Mouse (Mus musculus) adrenal gland, postnatal 10 days (tissue): ENCODE results near the gene Krt10. TPM values are rescaled to one million over a fixed set of nuclear protein-coding genes. Genes with fewer than 3 reads are reported as not detected.

Experiments
- DNase-seq: peaks from one replicate; pipeline ENCODE4 v3.0.0; 2021; ENCODE audit warnings: mixed read lengths
- long read RNA-seq, 2 experiments: library from polyadenylated mRNA; stranded (forward); transcript quantifications; one replicate each; pipeline ENCODE4 v2.0.0; 2021
- total RNA-seq, 2 experiments: library from RNA; stranded (reverse); gene quantifications; 2 replicates each; pipeline ENCODE4 v1.2.3; 2021

The Krt10 gene
- total RNA-seq = 1 to 10 TPM; 7.0 to 8.2 TPM
- long read RNA-seq, experiment 1, partial matches to known transcripts = 19 of 21 reads
- long read RNA-seq, experiment 1, other reads (novel, unspliced or antisense) = 2 of 21 reads
- long read RNA-seq, experiment 2, partial matches to known transcripts = 11 of 15 reads
- long read RNA-seq, experiment 2, other reads (novel, unspliced or antisense) = 2 of 15 reads

GRCm38 (mm10) chr11:99389264-99389663 is at the start of gene Krt10:
Krt10 (minus strand) TSS chr11:99389364.
- DNase-seq = no peak

- no peak for DNase-seq
These were observed 48.8 kb upstream of the Krt10 start, which contains the start of gene Krt20 for GRCm38 (mm10) chr11:99437972-99438371. Krt20 (minus strand) TSS chr11:99438150.

GRCm38 (mm10) chr11:99436625-99437024 is 47.5 kb upstream of the Krt10 start:
- no peak for DNase-seq

- DNase-seq = peak; percentile 31
These were observed 41.5 kb upstream of the Krt10 start for GRCm38 (mm10) chr11:99430670-99431069.

- DNase-seq = no peak
These were observed 33.0 kb upstream of the Krt10 start, which contains the start of gene Krt12 for GRCm38 (mm10) chr11:99422159-99422558. Krt12 (minus strand) TSS chr11:99422259.

- DNase-seq = no peak
These were observed 31.4 kb upstream of the Krt10 start for GRCm38 (mm10) chr11:99420586-99420985.

GRCm38 (mm10) chr11:99417819-99418218 is 28.7 kb upstream of the Krt10 start:
- no peak for DNase-seq

GRCm38 (mm10) chr11:99416902-99417301 is 27.7 kb upstream of the Krt10 start:
- no peak for DNase-seq

- DNase-seq = no peak
These were observed 25.4 kb upstream of the Krt10 start for GRCm38 (mm10) chr11:99414463-99415147.

- DNase-seq = peak; percentile 57
These were observed 24.1 kb upstream of the Krt10 start for GRCm38 (mm10) chr11:99413247-99413646.

GRCm38 (mm10) chr11:99406186-99406585 is 17.0 kb upstream of the Krt10 start:
- no peak for DNase-seq

GRCm38 (mm10) chr11:99399956-99400549 is 10.9 kb upstream of the Krt10 start:
- no peak for DNase-seq

- no peak for DNase-seq
These were observed 9.7 kb upstream of the Krt10 start for GRCm38 (mm10) chr11:99398832-99399231.

- DNase-seq = no peak
These were observed 8.9 kb upstream of the Krt10 start for GRCm38 (mm10) chr11:99398084-99398483.

GRCm38 (mm10) chr11:99396661-99397060 is 7.5 kb upstream of the Krt10 start:
- no peak for DNase-seq

GRCm38 (mm10) chr11:99396034-99396433 is 6.9 kb upstream of the Krt10 start:
- DNase-seq = no peak

- DNase-seq = no peak
These were observed 3.3 kb upstream of the Krt10 start for GRCm38 (mm10) chr11:99392492-99392891.

GRCm38 (mm10) chr11:99391375-99391774 is 2.2 kb upstream of the Krt10 start:
- DNase-seq = no peak

GRCm38 (mm10) chr11:99390866-99391265 is 1.7 kb upstream of the Krt10 start:
- DNase-seq = no peak

- DNase-seq = no peak
These were observed 503 bp downstream of the Krt10 start for GRCm38 (mm10) chr11:99388661-99389060.

- DNase-seq = peak; percentile 94
These were observed 3.1 kb downstream of the Krt10 start for GRCm38 (mm10) chr11:99385813-99386721.

GRCm38 (mm10) chr11:99379568-99379967 is 9.6 kb downstream of the Krt10 start:
- DNase-seq = peak; percentile 86
